Mouse (Mus musculus) subcutaneous adipose tissue, adult 2 months (tissue): Measurements from ENCODE around the gene Gm765. TPM values are rescaled to one million over a fixed set of nuclear protein-coding genes. Genes with fewer than 3 reads are reported as not detected.

Experiments
- polyA plus RNA-seq: library from polyadenylated mRNA; depleted of rRNA; stranded (reverse); fragments of >200 nt; gene quantifications from 2 replicates; pipeline ENCODE4 v1.2.3, GENCODE M21; 2012; ENCODE audit warnings: low replicate concordance; rRNA removed

The Gm765 gene
- 0.14 and 0.37 TPM in 2 replicates for polyA plus RNA-seq

DNA sequence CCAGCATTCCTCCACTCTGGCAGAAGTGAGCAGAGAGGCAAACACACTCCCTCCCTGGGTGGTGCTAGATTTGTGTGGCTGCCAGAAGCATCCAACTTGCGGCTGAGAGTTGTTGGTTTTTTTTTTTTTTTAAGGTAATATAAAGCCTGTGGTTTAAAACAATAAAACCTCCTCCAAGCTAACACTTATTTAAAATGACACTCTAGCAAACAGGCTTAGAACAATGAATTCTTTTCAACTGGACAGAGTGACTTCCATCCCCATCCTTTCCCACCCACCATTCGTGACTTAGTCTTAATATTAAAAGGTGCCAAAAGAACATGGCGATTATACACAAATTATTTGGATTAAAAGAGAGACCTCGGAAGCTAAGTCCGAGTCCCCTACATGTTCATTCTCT, at the start of gene Gm765:
TSS of gene Gm765 (minus strand) at position 101 of the 400 bp plus-strand sequence.

